Mouse (Mus musculus) liver, adult 2 months (tissue): ENCODE data around the gene Klhl28. TPM values are rescaled to one million over a fixed set of nuclear protein-coding genes. Genes with fewer than 3 reads are reported as not detected.

Experiments
- DNase-seq: peaks from one replicate; pipeline ENCODE4 v3.0.0-alpha.2; 2011; ENCODE audit warnings: low read depth, low spot score; ENCODE audit errors: extremely low read depth
- H3K27ac ChIP-seq: fragments of 200-500 bp; replicated peaks from 2 replicates; pipeline ENCODE4 v1.5.1; 2012; ENCODE audit warnings: low read depth, mild to moderate bottlenecking, control low read depth, inconsistent platforms, low read length; ENCODE audit not compliant: insufficient read depth
- H3K27me3 ChIP-seq: fragments of 200-500 bp; 2 replicates; pipeline ENCODE4 v1.6.1; 2012; ENCODE audit warnings: mild to moderate bottlenecking, moderate library complexity, low read length, inconsistent platforms; ENCODE audit not compliant: control insufficient read depth, insufficient read depth
- H3K36me3 ChIP-seq: fragments of 200-500 bp; 2 replicates; pipeline ENCODE4 v1.6.1; 2012; ENCODE audit warnings: low read length, inconsistent platforms; ENCODE audit not compliant: control insufficient read depth, insufficient read depth
- H3K4me1 ChIP-seq: fragments of 200-500 bp; 2 replicates; pipeline ENCODE4 v1.6.1; 2011; ENCODE audit warnings: low read length; ENCODE audit not compliant: control insufficient read depth, insufficient read depth
- H3K4me3 ChIP-seq: fragments of 200-500 bp; 2 replicates; pipeline ENCODE4 v1.5.1; 2011; ENCODE audit warnings: low read depth, mild to moderate bottlenecking, control low read depth, low read length, moderate library complexity; ENCODE audit not compliant: insufficient read depth
- H3K79me2 ChIP-seq: fragments of 200-500 bp; 2 replicates; pipeline ENCODE4 v1.6.1; 2012; ENCODE audit warnings: inconsistent platforms, mild to moderate bottlenecking, low read length, moderate library complexity; ENCODE audit not compliant: control insufficient read depth, insufficient read depth
- H3K9ac ChIP-seq: fragments of 200-500 bp; 2 replicates; pipeline ENCODE4 v1.6.1; 2012; ENCODE audit warnings: low read depth, mild to moderate bottlenecking, control low read depth, inconsistent platforms, low read length
- CTCF ChIP-seq: fragments of 200-500 bp; IDR thresholded peaks from 2 replicates; pipeline ENCODE4 v1.5.1; 2011; ENCODE audit warnings: low read depth, low read length, control low read depth
- POLR2A ChIP-seq: fragments of 200-500 bp; IDR thresholded peaks from 2 replicates; pipeline ENCODE4 v1.6.1; 2011; ENCODE audit warnings: low read length, control low read depth; ENCODE audit not compliant: insufficient read depth; ENCODE audit errors: extremely low read depth
- WGBS: fragments of 180-500 bp; shearing (Covaris S2); methylation state at CpG from one replicate; pipeline ENCODE4 v1.1.7; 2018; 5-methylcytosine and 5-hydroxymethylcytosine counted together
- polyA plus RNA-seq: library from polyadenylated mRNA; depleted of rRNA; stranded (reverse); fragments of >200 nt; gene quantifications from 2 replicates; pipeline ENCODE4 v1.2.3, GENCODE M21; 2012; rRNA removed
- total RNA-seq: library from RNA; depleted of rRNA; stranded (reverse); fragments of >200 nt; gene quantifications from 2 replicates; pipeline ENCODE4 v1.2.3, GENCODE M21; 2014; rRNA removed

Klhl28 gene
- total and polyA plus RNA-seq, 2 experiments: 1.6 to 6.2 TPM

DNA sequence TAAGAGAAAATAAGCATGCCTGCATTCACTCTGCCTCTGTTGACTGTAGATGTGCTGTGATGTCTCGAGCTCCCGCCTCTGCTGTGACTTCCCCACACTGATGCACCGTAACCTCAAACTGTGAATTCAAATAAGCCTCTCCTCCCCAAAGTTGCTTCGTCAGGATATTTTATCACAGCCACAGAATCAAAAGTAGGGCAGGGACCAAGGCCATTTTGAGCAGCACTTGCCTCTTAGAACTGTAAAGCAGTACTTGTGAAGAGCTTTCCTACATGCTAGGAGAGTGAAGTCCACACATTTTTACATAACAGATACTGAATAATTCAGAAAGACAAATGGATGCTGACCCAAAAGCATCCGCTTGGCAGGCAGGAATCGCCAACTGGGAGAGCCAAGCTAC, 52.3 kb downstream of the Klhl28 start:
- Histone ChIP-seq H3K4me1 (no peaks in the 10 kb centered on the region), H3K79me2 (no peaks in the 10 kb centered on the region), H3K27ac (no peak overlapping the region), H3K4me3 (no peak overlapping the region), H3K27me3 (no peaks in the 10 kb centered on the region), H3K36me3 (no peaks in the 10 kb centered on the region), H3K9ac (no peak overlapping the region)
- no peak for TF ChIP-seq CTCF
- no peak for TF ChIP-seq POLR2A
- WGBS: 62% methylated on average over 6 of the region's 6 CpGs
- DNase-seq: no peak

- no peaks in the 10 kb centered on the region; the same call in 1 of the 2 replicates for H3K27me3 ChIP-seq
- DNase-seq: no peak
- 73% methylated on average over 8 of the region's 8 CpGs for WGBS
- no peaks in the 10 kb centered on the region for H3K79me2 ChIP-seq
- no peak overlapping the region for H3K9ac ChIP-seq
- H3K4me1 ChIP-seq: no peaks in the 10 kb centered on the region
- no peak overlapping the region for H3K27ac ChIP-seq
- H3K36me3 ChIP-seq: no peaks in the 10 kb centered on the region
- TF ChIP-seq CTCF: no peak
- TF ChIP-seq POLR2A: no peak
- H3K4me3 ChIP-seq: no peak overlapping the region
These were observed 62.1 kb downstream of the Klhl28 start for GRCm38 (mm10) chr12:64903186-64903585.

GRCm38 (mm10) chr12:64902506-64902905, 62.8 kb downstream of the Klhl28 start:
- TF ChIP-seq CTCF: no peak
- TF ChIP-seq POLR2A: no peak
- no peak overlapping the region for H3K9ac ChIP-seq
- H3K36me3 ChIP-seq: no peaks in the 10 kb centered on the region
- peak; percentile 5 for DNase-seq
- WGBS: 64% methylated on average over 8 of the region's 8 CpGs
- H3K79me2 ChIP-seq: no peaks in the 10 kb centered on the region
- H3K4me3 ChIP-seq: no peak overlapping the region
- no peak overlapping the region for H3K27ac ChIP-seq
- H3K27me3 ChIP-seq: no peaks in the 10 kb centered on the region; the same call in 1 of the 2 replicates
- no peaks in the 10 kb centered on the region for H3K4me1 ChIP-seq

GRCm38 (mm10) chr12:64897060-64897730, 68.1 kb downstream of the Klhl28 start:
- Histone ChIP-seq H3K4me1 (no peaks in the 10 kb centered on the region), H3K27me3 (no peaks in the 10 kb centered on the region; the same call in 1 of the 2 replicates), H3K27ac (no peak overlapping the region), H3K4me3 (no peak overlapping the region), H3K79me2 (no peaks in the 10 kb centered on the region), H3K36me3 (no peaks in the 10 kb centered on the region), H3K9ac (no peak overlapping the region)
- TF ChIP-seq POLR2A: no peak
- peak; percentile 84 for TF ChIP-seq CTCF
- peak; percentile 35 for DNase-seq
- 35% methylated on average over 4 of the region's 4 CpGs for WGBS

Other genes starting within 250 kb of the Klhl28 start
- 1.3 and 1.7 TPM in 2 replicates for gene Gm527, start 47.6 kb downstream of the Klhl28 start, total RNA-seq
- gene Gm527, start 47.6 kb downstream of the Klhl28 start, polyA plus RNA-seq: 0.27 and 0.34 TPM in 2 replicates
- gene Togaram1, start 270 bp upstream of the Klhl28 start, total RNA-seq: 14.4 and 14.6 TPM in 2 replicates
- 2.0 and 2.2 TPM in 2 replicates for gene Togaram1, start 270 bp upstream of the Klhl28 start, polyA plus RNA-seq
- 26.5 and 26.7 TPM in 2 replicates for gene Prpf39, start 70.8 kb upstream of the Klhl28 start, total RNA-seq
- 2.5 and 3.8 TPM in 2 replicates for gene Prpf39, start 70.8 kb upstream of the Klhl28 start, polyA plus RNA-seq
- 30.6 and 41.1 TPM in 2 replicates for gene Fkbp3, start 108.5 kb upstream of the Klhl28 start, total RNA-seq
- 20.6 and 25.2 TPM in 2 replicates for gene Fkbp3, start 108.5 kb upstream of the Klhl28 start, polyA plus RNA-seq
- gene Fancm, start 110.1 kb upstream of the Klhl28 start, total RNA-seq: 3.4 and 3.8 TPM in 2 replicates
- 0.65 and 0.70 TPM in 2 replicates for gene Fancm, start 110.1 kb upstream of the Klhl28 start, polyA plus RNA-seq
- 0.47 and 0.74 TPM in 2 replicates for gene Mis18bp1, start 207.1 kb upstream of the Klhl28 start, total RNA-seq
- 0.04 TPM in 1 of 2 replicates, not detected in the other for gene Mis18bp1, start 207.1 kb upstream of the Klhl28 start, polyA plus RNA-seq